Mouse (Mus musculus): Measurements from ENCODE around the gene Hes7.

The Hes7 gene

DNA sequence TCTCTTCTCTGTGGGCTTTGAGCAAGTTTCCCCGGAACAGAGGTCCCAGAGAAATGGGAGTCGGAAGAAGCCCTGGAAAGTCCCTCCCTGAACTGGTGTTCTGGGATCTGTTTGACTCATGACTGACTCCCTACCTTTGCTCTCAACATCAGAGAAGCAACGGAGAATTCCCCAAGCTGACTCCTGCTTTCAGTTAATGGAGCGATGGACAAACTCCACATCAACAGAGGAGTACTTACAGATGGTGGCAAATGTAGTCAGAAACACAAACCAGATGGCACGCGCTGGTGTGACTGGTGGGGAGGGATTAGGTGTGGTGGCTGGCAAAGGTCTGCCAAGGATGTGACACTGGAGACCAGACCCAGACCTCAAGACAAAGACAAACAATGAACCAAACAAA lies 30.8 kb downstream of the Hes7 start:
- no peak for DNase-seq

DNA sequence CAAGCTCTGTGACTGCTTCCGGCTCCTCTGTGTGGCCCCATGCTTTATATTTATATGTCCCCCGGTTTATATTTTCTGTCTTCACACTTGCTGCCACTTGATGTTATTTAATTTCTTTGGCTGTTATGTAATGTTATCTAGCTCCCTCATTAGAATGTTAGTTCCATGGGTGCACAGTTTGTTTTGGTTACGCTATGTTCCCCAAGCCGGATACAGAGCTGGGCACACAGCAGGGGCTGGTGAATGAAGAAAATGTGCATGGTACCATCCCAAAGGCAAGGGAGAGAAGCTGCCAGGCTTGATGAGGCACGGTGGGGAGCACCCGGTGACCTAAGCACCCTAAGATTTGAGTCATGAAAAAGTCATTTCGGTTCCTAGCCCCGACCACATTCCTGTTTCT lies 33.6 kb downstream of the Hes7 start:
- DNase-seq: no peak

DNA sequence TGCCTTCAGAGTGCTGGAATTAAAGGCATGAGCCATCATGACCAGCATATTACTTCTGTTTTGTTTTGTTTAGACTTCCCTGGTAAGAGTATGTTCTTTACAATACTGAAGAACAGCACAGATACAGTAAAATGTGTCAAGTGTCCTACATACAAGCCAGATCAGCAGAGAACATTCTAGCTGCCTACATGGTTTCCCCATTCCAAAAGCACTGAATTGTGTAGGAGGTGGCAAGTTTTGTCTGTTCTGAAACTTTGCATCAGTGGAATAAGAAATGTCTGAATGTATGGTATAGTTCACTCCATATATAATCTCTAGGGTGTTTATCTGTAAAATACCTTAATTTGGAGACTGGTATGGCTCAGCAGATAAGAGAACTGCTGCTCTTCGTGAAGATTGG lies 35.1 kb downstream of the Hes7 start:
- no peak for DNase-seq

GRCm38 (mm10) chr11:69156800-69157199 lies 36.6 kb downstream of the Hes7 start, which contains the start of gene Alox12b:
Gene Alox12b (plus strand): TSS chr11:69156989.
- peak; percentile 84 for DNase-seq

- DNase-seq: no peak
These were observed 49.1 kb downstream of the Hes7 start for GRCm38 (mm10) chr11:69169313-69169712.

DNA sequence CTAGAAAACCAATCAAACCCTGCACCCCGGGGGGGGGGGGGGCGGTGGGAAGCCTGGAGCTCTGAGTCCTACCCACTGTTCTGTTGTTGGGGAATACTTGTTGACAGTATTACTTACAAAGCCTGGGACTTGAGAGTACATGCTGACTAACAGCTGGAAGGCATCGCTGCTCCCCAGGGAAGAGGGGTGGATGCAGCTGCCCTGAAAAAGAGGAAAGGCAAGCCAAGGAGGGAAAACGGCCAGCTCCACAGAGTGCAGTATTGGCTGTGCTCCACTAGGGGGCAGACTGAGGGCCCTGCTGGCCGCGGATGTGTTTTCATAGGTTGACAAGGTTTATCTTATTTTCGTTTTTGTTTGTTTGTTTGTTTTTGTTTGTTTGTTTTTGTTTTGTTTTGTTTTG lies 51.4 kb downstream of the Hes7 start:
- DNase-seq: peak; percentile 67

GRCm38 (mm10) chr11:69172606-69173005 lies 52.4 kb downstream of the Hes7 start:
- DNase-seq: no peak

Measured in retina, postnatal 1 day (tissue).